Mouse (Mus musculus) bone marrow, adult 2 months (tissue): ENCODE results near the gene Rps8.

ENCODE experiments used
- CTCF ChIP-seq: fragments of 200-500 bp; IDR thresholded peaks from 2 replicates; pipeline ENCODE4 v1.5.1; 2011; ENCODE audit warnings: low read length, control low read depth; ENCODE audit not compliant: control insufficient read depth, insufficient read depth
- POLR2A ChIP-seq: fragments of 200-500 bp; IDR thresholded peaks from 2 replicates; pipeline ENCODE4 v1.6.1; 2011; ENCODE audit warnings: low read depth, mild to moderate bottlenecking, control low read depth, low read length, borderline replicate concordance; ENCODE audit not compliant: control insufficient read depth

DNA sequence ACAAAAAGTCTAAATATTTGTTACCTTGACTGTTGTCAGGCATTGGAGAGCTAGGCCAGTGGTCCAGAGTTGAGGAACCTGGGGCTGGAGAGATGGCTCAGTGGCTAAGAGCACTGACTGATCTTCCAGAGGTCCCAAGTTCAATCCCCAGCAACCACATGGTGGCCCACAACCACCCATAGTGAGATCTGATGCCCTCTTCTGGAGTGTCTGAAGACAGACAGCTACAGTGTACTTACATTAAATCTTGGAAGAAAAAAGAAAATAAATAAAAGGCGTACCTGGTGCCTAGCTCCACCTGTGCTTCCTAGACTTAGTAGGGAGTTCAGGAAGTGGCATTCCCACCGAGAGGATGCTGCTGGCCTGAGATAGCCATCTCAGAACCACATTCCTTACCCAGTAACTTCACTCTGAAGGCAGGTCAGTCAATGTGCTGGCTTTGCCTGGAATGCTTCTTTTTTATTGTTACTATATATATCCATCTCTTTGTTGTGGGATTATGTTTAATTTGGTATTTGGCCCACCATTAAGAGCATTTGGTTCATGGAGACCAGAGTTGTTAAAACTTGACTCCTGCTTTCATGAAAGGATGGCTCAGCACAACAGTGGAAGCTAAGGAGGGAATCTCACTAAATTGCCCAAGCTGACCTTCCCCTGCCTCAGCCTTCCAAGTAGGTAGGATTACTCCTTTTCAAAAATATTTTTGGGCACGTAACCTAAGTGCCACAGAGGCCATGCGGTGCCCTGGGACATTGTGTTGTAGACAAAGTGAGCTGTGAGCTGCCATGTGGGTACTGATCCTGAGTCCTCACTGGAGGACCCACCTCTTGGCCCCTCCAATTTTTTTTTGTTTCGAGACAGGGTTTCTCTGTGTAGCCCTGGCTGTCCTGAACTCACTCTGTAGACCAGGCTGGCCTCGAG lies 6.5 kb downstream of the Rps8 start:
- TF ChIP-seq CTCF (no peak), POLR2A (no peak)
